Mouse (Mus musculus): ENCODE results near the gene Myl10. TPM values are rescaled to one million over a fixed set of nuclear protein-coding genes. Genes with fewer than 3 reads are reported as not detected.
"Not testable (repeated sequence)": the region's sequence is repeated elsewhere in the genome, so short reads cannot be mapped to it uniquely, and the experiment has no call there.

Gene Myl10
- polyA plus RNA-seq (2014; fragmentation: Nextera tagmentation; extraction: Ambion mirVana): not detected in 2 replicates

DNA sequence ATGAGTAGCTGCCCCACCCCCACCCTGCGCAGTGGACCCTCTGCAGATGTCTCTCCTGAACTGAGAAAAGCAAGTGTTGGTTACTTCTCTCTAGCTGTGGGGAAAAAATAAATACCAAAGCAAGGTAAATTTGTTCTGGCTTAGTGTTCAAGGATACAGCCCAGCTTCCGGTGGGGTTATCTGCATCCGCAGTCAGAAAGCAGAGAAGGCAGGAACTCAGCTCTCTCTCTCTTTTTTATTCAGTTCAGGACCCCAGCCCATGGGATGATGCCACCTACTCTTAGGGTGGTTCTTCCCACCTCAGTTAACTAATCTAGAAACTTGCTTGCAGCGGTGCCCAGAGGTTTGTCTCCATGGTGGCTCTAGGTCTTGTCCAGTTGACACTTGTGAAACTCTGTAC is at the start of gene Myl10:
Gene Myl10 (plus strand): TSS at position 363 of the 400 bp plus-strand sequence.
- no peaks in the 10 kb centered on the region for H3K27me3 ChIP-seq (ENCODE audit: control insufficient read depth, insufficient read depth, low read length)
- no peak for DNase-seq (ENCODE audit: low spot score)
- no peak within 1 kb of the TSS for H3K9ac ChIP-seq (ENCODE audit: low read length)
- no peaks in the 10 kb centered on the region for H3K9me3 ChIP-seq (ENCODE audit: control insufficient read depth, low read length)
- no peak within 1 kb of the TSS for H3K4me2 ChIP-seq (ENCODE audit: low read depth)
- H3K4me3 ChIP-seq (ENCODE audit: low read depth, low read length): no peak within 1 kb of the TSS
- 80% methylated on average over 4 of the region's 4 CpGs for WGBS
- no peaks in the 10 kb centered on the region for H3K4me1 ChIP-seq (ENCODE audit: control insufficient read depth, insufficient read depth, low read length)
- H3K27ac ChIP-seq (ENCODE audit: low read depth, low read length): no peak within 1 kb of the TSS
- ATAC-seq (ENCODE audit: insufficient read depth, low FRiP score, low TSS enrichment): no peak
- no peaks in the 10 kb centered on the region for H3K36me3 ChIP-seq (ENCODE audit: control insufficient read depth, insufficient read depth, low read length)

DNA sequence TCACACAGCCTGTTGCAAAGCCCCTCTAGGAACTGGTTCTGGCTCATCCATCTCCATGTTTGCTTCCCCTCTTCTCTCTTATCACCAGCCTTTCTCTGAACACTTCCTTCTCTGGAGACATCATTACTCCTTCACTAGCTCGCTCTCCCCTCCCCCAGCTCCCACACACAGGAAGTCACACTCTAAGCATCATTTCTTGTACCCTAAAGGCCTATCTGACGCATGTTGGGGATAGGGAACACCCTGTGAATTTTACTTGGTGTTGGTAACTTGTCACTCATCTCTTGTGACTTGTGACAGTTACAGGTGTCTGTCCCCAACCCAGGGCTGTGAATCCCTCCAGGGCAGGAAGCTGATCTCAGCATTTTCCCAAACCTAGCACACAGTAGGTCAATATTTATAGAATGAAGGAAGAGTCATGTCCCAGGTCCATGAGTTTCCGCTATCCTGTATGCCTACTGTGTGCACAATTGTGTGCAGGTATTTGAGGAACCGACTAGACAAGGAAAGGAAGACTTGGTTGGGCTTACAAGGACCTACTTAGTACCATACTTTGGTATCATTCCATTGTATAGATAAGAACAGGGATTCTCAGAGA is 46.1 kb upstream of the Myl10 start:
- no peaks in the 10 kb centered on the region for H3K4me1 ChIP-seq (ENCODE audit: control insufficient read depth, insufficient read depth, low read length)
- H3K27ac ChIP-seq (ENCODE audit: low read depth, low read length): no peak overlapping the region
- H3K4me2 ChIP-seq (ENCODE audit: low read depth): no peak overlapping the region
- H3K36me3 ChIP-seq (ENCODE audit: control insufficient read depth, insufficient read depth, low read length): no peaks in the 10 kb centered on the region
- H3K27me3 ChIP-seq (ENCODE audit: control insufficient read depth, insufficient read depth, low read length): no peaks in the 10 kb centered on the region
- no peaks in the 10 kb centered on the region for H3K9me3 ChIP-seq (ENCODE audit: control insufficient read depth, low read length)
- ATAC-seq (ENCODE audit: insufficient read depth, low FRiP score, low TSS enrichment): no peak
- DNase-seq (ENCODE audit: low spot score): no peak
- WGBS: 96% methylated on average over 4 of the region's 4 CpGs
- no peak overlapping the region for H3K9ac ChIP-seq (ENCODE audit: low read length)
- no peak overlapping the region for H3K4me3 ChIP-seq (ENCODE audit: low read depth, low read length)

- ATAC-seq (ENCODE audit: insufficient read depth, low FRiP score, low TSS enrichment): no peak
- H3K27ac ChIP-seq (ENCODE audit: low read depth, low read length): no peak overlapping the region
- WGBS: 72% methylated on average over 5 of the region's 5 CpGs
These were observed 43.9 kb upstream of the Myl10 start for GRCm38 (mm10) chr5:136649071-136649470.

DNA sequence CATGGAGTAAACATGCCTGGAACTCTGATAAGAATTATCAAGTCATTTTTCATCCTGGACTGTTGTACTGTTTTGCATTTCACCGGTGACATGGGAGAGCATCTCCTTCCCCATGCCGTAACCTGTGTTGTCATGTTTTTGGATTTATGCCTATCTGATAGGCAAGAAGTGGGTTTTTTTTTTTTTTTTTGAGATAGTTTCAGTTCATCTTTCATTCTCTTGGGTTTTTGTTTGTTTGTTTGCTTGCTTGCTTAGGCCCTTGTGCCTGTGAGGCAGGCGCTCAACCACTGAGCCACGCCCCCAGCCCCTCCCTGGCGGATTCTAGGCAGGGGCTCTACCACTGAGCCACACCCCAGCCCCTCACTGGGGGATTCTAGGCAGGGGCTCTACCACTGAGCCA is 43.3 kb upstream of the Myl10 start:
- WGBS: 85% methylated on average over 5 of the region's 5 CpGs
- H3K4me1 ChIP-seq (ENCODE audit: control insufficient read depth, insufficient read depth, low read length): no peaks in the 10 kb centered on the region
- DNase-seq (ENCODE audit: low spot score) (no peak), ATAC-seq (ENCODE audit: insufficient read depth, low FRiP score, low TSS enrichment) (no peak)
- H3K27ac ChIP-seq (ENCODE audit: low read depth, low read length): no peak overlapping the region
- no peak overlapping the region for H3K9ac ChIP-seq (ENCODE audit: low read length)
- H3K36me3 ChIP-seq (ENCODE audit: control insufficient read depth, insufficient read depth, low read length): no peaks in the 10 kb centered on the region
- H3K9me3 ChIP-seq (ENCODE audit: control insufficient read depth, low read length): no peaks in the 10 kb centered on the region
- no peak overlapping the region for H3K4me2 ChIP-seq (ENCODE audit: low read depth)
- no peak overlapping the region for H3K4me3 ChIP-seq (ENCODE audit: low read depth, low read length)
- H3K27me3 ChIP-seq (ENCODE audit: control insufficient read depth, insufficient read depth, low read length): no peaks in the 10 kb centered on the region

More at GRCm38 (mm10) chr5:136649071-136649470, 43.9 kb upstream of the Myl10 start:
- H3K4me1 ChIP-seq (ENCODE audit: control insufficient read depth, insufficient read depth, low read length): no peaks in the 10 kb centered on the region
- H3K4me2 ChIP-seq (ENCODE audit: low read depth): no peak overlapping the region
- H3K36me3 ChIP-seq (ENCODE audit: control insufficient read depth, insufficient read depth, low read length): no peaks in the 10 kb centered on the region
- H3K4me3 ChIP-seq (ENCODE audit: low read depth, low read length): no peak overlapping the region
- no peaks in the 10 kb centered on the region for H3K27me3 ChIP-seq (ENCODE audit: control insufficient read depth, insufficient read depth, low read length)
- H3K9me3 ChIP-seq (ENCODE audit: control insufficient read depth, low read length): no peaks in the 10 kb centered on the region
- no peak for DNase-seq (ENCODE audit: low spot score)
- H3K9ac ChIP-seq (ENCODE audit: low read length): no peak overlapping the region

GRCm38 (mm10) chr5:136654481-136654880 is 38.5 kb upstream of the Myl10 start:
- H3K27ac ChIP-seq (ENCODE audit: low read depth, low read length): no peak overlapping the region
- H3K36me3 ChIP-seq (ENCODE audit: control insufficient read depth, insufficient read depth, low read length): no peaks in the 10 kb centered on the region
- DNase-seq (ENCODE audit: low spot score) (no peak), ATAC-seq (ENCODE audit: insufficient read depth, low FRiP score, low TSS enrichment) (no peak)
- no peak overlapping the region for H3K9ac ChIP-seq (ENCODE audit: low read length)
- H3K9me3 ChIP-seq (ENCODE audit: control insufficient read depth, low read length): no peaks in the 10 kb centered on the region
- no peak overlapping the region for H3K4me2 ChIP-seq (ENCODE audit: low read depth)
- no peak overlapping the region for H3K4me3 ChIP-seq (ENCODE audit: low read depth, low read length)
- no peaks in the 10 kb centered on the region for H3K4me1 ChIP-seq (ENCODE audit: control insufficient read depth, insufficient read depth, low read length)
- no peaks in the 10 kb centered on the region for H3K27me3 ChIP-seq (ENCODE audit: control insufficient read depth, insufficient read depth, low read length)

DNA sequence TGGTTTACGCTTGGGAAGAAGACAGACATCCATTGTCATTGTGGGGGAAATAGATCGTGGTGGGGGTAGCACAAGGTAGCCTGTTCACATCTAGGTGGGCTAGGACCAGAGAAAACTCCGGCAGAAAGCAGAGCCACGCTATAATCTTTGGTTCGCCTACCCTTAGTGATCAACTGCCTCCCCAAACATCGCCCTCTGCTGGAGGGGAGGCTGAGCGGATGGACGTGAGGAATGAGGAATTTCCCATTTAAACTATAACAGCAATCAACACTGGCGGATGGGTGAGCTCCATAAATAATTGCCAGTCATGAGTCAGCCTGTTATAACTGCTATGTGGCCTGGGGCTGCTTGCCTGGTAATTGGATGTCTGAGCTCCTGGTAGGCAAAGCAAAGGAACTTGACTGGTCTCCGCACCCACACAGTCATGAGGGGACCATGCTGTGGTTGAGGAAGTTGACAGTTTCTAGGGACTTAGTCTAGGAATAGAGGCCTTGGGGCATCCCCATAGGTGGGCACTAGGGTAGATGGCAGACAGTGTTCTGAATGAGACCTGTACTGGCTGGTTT is 36.0 kb upstream of the Myl10 start:
- ATAC-seq (ENCODE audit: insufficient read depth, low FRiP score, low TSS enrichment): no peak
- WGBS: 80% methylated on average over 10 of the region's 10 CpGs
- Histone ChIP-seq H3K9ac (ENCODE audit: low read length) (no peak overlapping the region), H3K4me1 (ENCODE audit: control insufficient read depth, insufficient read depth, low read length) (no peaks in the 10 kb centered on the region), H3K27me3 (ENCODE audit: control insufficient read depth, insufficient read depth, low read length) (no peaks in the 10 kb centered on the region), H3K27ac (ENCODE audit: low read depth, low read length) (no peak overlapping the region), H3K9me3 (ENCODE audit: control insufficient read depth, low read length) (no peaks in the 10 kb centered on the region), H3K36me3 (ENCODE audit: control insufficient read depth, insufficient read depth, low read length) (no peaks in the 10 kb centered on the region), H3K4me3 (ENCODE audit: low read depth, low read length) (no peak overlapping the region), H3K4me2 (ENCODE audit: low read depth) (no peak overlapping the region)
- DNase-seq (ENCODE audit: low spot score): no peak

GRCm38 (mm10) chr5:136660721-136661120 is 32.2 kb upstream of the Myl10 start:
- not testable (repeated sequence) for H3K4me3 ChIP-seq (ENCODE audit: low read depth, low read length); H3K4me1 ChIP-seq (ENCODE audit: control insufficient read depth, insufficient read depth, low read length); H3K4me2 ChIP-seq (ENCODE audit: low read depth); H3K36me3 ChIP-seq (ENCODE audit: control insufficient read depth, insufficient read depth, low read length); H3K27ac ChIP-seq (ENCODE audit: low read depth, low read length); H3K9me3 ChIP-seq (ENCODE audit: control insufficient read depth, low read length); H3K27me3 ChIP-seq (ENCODE audit: control insufficient read depth, insufficient read depth, low read length); ATAC-seq (ENCODE audit: insufficient read depth, low FRiP score, low TSS enrichment); H3K9ac ChIP-seq (ENCODE audit: low read length); DNase-seq (ENCODE audit: low spot score)
- 62% methylated on average over 5 of the region's 5 CpGs for WGBS

DNA sequence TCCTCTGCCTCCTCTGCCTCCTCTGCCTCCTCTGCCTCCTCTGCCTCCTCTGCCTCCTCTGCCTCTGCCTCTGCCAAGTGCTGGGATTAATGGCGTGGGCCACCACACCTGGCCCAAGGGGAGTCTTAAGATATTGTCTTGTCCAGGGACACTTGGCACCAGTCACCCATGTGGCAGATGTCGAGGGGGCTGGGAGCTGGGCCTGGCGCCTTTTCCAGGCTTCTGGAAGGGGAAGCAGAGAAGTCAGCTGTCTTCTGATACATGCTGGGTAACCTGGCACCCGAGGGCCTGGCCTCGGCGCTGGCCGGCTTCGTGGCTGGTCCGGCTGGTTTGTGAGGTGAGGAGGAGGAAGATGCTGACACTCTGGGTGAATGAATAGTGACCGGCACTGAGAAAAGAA is 30.7 kb upstream of the Myl10 start:
- H3K9ac ChIP-seq (ENCODE audit: low read length): no peak overlapping the region
- DNase-seq (ENCODE audit: low spot score): no peak
- no peaks in the 10 kb centered on the region for H3K36me3 ChIP-seq (ENCODE audit: control insufficient read depth, insufficient read depth, low read length)
- H3K4me1 ChIP-seq (ENCODE audit: control insufficient read depth, insufficient read depth, low read length): no peaks in the 10 kb centered on the region
- ATAC-seq (ENCODE audit: insufficient read depth, low FRiP score, low TSS enrichment): no peak
- WGBS: 76% methylated on average over 10 of the region's 10 CpGs
- no peak overlapping the region for H3K4me2 ChIP-seq (ENCODE audit: low read depth)
- H3K4me3 ChIP-seq (ENCODE audit: low read depth, low read length): no peak overlapping the region
- H3K9me3 ChIP-seq (ENCODE audit: control insufficient read depth, low read length): no peaks in the 10 kb centered on the region
- H3K27ac ChIP-seq (ENCODE audit: low read depth, low read length): no peak overlapping the region
- no peaks in the 10 kb centered on the region for H3K27me3 ChIP-seq (ENCODE audit: control insufficient read depth, insufficient read depth, low read length)

GRCm38 (mm10) chr5:136662822-136663221 is 30.1 kb upstream of the Myl10 start:
- H3K9ac ChIP-seq (ENCODE audit: low read length): no peak overlapping the region
- no peak overlapping the region for H3K4me3 ChIP-seq (ENCODE audit: low read depth, low read length)
- 17% methylated on average over 1 of the region's 1 CpGs for WGBS
- H3K27me3 ChIP-seq (ENCODE audit: control insufficient read depth, insufficient read depth, low read length): no peaks in the 10 kb centered on the region
- H3K36me3 ChIP-seq (ENCODE audit: control insufficient read depth, insufficient read depth, low read length): no peaks in the 10 kb centered on the region
- ATAC-seq (ENCODE audit: insufficient read depth, low FRiP score, low TSS enrichment): no peak
- no peaks in the 10 kb centered on the region for H3K4me1 ChIP-seq (ENCODE audit: control insufficient read depth, insufficient read depth, low read length)
- no peak for DNase-seq (ENCODE audit: low spot score)
- no peak overlapping the region for H3K4me2 ChIP-seq (ENCODE audit: low read depth)
- H3K27ac ChIP-seq (ENCODE audit: low read depth, low read length): no peak overlapping the region
- H3K9me3 ChIP-seq (ENCODE audit: control insufficient read depth, low read length): no peaks in the 10 kb centered on the region

All from neural tube, embryonic 11.5 days (tissue).